Mouse (Mus musculus): ENCODE measurements around the gene Ezr.
A peak's percentile ranks its signal among the peaks of the same experiment; 100 is the strongest.

Gene Ezr

GRCm38 (mm10) chr17:6789581-6790118, 7.1 kb upstream of the Ezr start:
- DNase-seq (ENCODE audit: low spot score in 2 of 2): no peak

GRCm38 (mm10) chr17:6789103-6789502, 6.5 kb upstream of the Ezr start:
- no peak for DNase-seq (ENCODE audit: low spot score in 2 of 2)

- no peak for DNase-seq (ENCODE audit: low spot score in 2 of 2)
Observed at GRCm38 (mm10) chr17:6787241-6787640, 4.7 kb upstream of the Ezr start.

GRCm38 (mm10) chr17:6783756-6784357, 1.3 kb upstream of the Ezr start:
- no peak for DNase-seq (ENCODE audit: low spot score in 2 of 2)

- DNase-seq (ENCODE audit: low spot score in 2 of 2): peak; percentile 36 to 60
Observed at GRCm38 (mm10) chr17:6783006-6783661, 550 bp upstream of the Ezr start.

- no peak for DNase-seq (ENCODE audit: low spot score in 2 of 2)
Observed at GRCm38 (mm10) chr17:6782033-6782526, 504 bp downstream of the Ezr start.

GRCm38 (mm10) chr17:6781273-6781672, 1.3 kb downstream of the Ezr start:
- no peak for DNase-seq (ENCODE audit: low spot score in 2 of 2)

- no peak for DNase-seq (ENCODE audit: low spot score in 2 of 2)
Observed at GRCm38 (mm10) chr17:6780521-6781115, 2.0 kb downstream of the Ezr start.

- DNase-seq (ENCODE audit: low spot score in 2 of 2): no peak
Observed at GRCm38 (mm10) chr17:6779632-6780031, 3.0 kb downstream of the Ezr start.

GRCm38 (mm10) chr17:6778771-6779509, 3.6 kb downstream of the Ezr start:
- peak in 1 of 2 experiments; percentile 29 for DNase-seq (ENCODE audit: low spot score in 2 of 2)

- peak in 1 of 2 experiments; percentile 25 for DNase-seq (ENCODE audit: low spot score in 2 of 2)
Observed at GRCm38 (mm10) chr17:6778332-6778683, 4.3 kb downstream of the Ezr start.

GRCm38 (mm10) chr17:6777629-6778331, 4.8 kb downstream of the Ezr start:
- DNase-seq (ENCODE audit: low spot score in 2 of 2): no peak

- no peak for DNase-seq (ENCODE audit: low spot score in 2 of 2)
Observed at GRCm38 (mm10) chr17:6777061-6777460, 5.5 kb downstream of the Ezr start.

GRCm38 (mm10) chr17:6776576-6776975, 6.0 kb downstream of the Ezr start:
- no peak for DNase-seq (ENCODE audit: low spot score in 2 of 2)

- no peak for DNase-seq (ENCODE audit: low spot score in 2 of 2)
Observed at GRCm38 (mm10) chr17:6776123-6776522, 6.5 kb downstream of the Ezr start.

- DNase-seq (ENCODE audit: low spot score in 2 of 2): no peak
Observed at GRCm38 (mm10) chr17:6775671-6776070, 6.9 kb downstream of the Ezr start.

GRCm38 (mm10) chr17:6775221-6775620, 7.4 kb downstream of the Ezr start:
- no peak for DNase-seq (ENCODE audit: low spot score in 2 of 2)

GRCm38 (mm10) chr17:6773249-6773966, 9.2 kb downstream of the Ezr start:
- DNase-seq (ENCODE audit: low spot score in 2 of 2): no peak

GRCm38 (mm10) chr17:6772490-6772773, 10.2 kb downstream of the Ezr start:
- no peak for DNase-seq (ENCODE audit: low spot score in 2 of 2)

GRCm38 (mm10) chr17:6771661-6772489, 10.7 kb downstream of the Ezr start:
- DNase-seq (ENCODE audit: low spot score in 2 of 2): no peak

Data from urinary bladder, postnatal 4 days (tissue).